ENCODE assay signal across 21 mouse cellular contexts in genomic region chr7:58436888-58437625, GRCm38 (mm10).
DNase-seq lines count a peak whose midpoint lies in the region; ATAC-seq lines count a peak whose summit lies in the region.
"Had no signal": no experiment of that assay in that cellular context is flagged by ENCODE, and none has a peak within 500 bp of the region (broad histone marks: within the 10 kb centered on the region; RNA-seq: fewer than 3 reads in every experiment).

No protein-coding gene starts in this region.

- H3K36me3 ChIP-seq in intestine, embryonic 16.5 days (ENCODE audit: control insufficient read depth, insufficient read depth, low read length): no peaks in the 10 kb centered on the region
- no peaks in the 10 kb centered on the region for H3K36me3 ChIP-seq in stomach, embryonic 16.5 days (ENCODE audit: control insufficient read depth, insufficient read depth, low read length)
- H3K36me3 ChIP-seq: embryonic facial prominence, embryonic 15.5 days; forebrain, embryonic 10.5 days; forebrain, embryonic 15.5 days; heart, embryonic 13.5 days; hindbrain, embryonic 12.5 days had no signal

- no peak overlapping the region for H3K9ac ChIP-seq in intestine, embryonic 16.5 days (ENCODE audit: low read depth, low read length)
- no peak overlapping the region for H3K9ac ChIP-seq in stomach, embryonic 16.5 days (ENCODE audit: low read length)
- H3K9ac ChIP-seq: embryonic facial prominence, embryonic 15.5 days; forebrain, embryonic 15.5 days; heart, embryonic 13.5 days; hindbrain, embryonic 12.5 days had no signal

- ATAC-seq in intestine, embryonic 16.5 days: peak; percentile 99
- peak; percentile 95 for ATAC-seq in stomach, embryonic 16.5 days (ENCODE audit: insufficient read depth, low FRiP score)
- ATAC-seq: forebrain, embryonic 15.5 days had no signal

- 14% methylated on average over 2 of the region's 2 CpGs for WGBS in intestine, embryonic 16.5 days
- WGBS in stomach, embryonic 16.5 days: 26% methylated on average over 2 of the region's 2 CpGs

- no peaks in the 10 kb centered on the region for H3K9me3 ChIP-seq in intestine, embryonic 16.5 days (ENCODE audit: control insufficient read depth, low read length)
- no peaks in the 10 kb centered on the region for H3K9me3 ChIP-seq in stomach, embryonic 16.5 days (replicated peaks; ENCODE audit: control insufficient read depth, low read length)
- H3K9me3 ChIP-seq: embryonic facial prominence, embryonic 15.5 days; forebrain, embryonic 10.5 days; forebrain, embryonic 15.5 days; heart, embryonic 13.5 days; hindbrain, embryonic 12.5 days had no signal

- peak; percentile 35 to 52 for DNase-seq in urinary bladder, postnatal 36 days (ENCODE audit: low spot score in 2 of 2)
- DNase-seq in urinary bladder, postnatal 10 days (ENCODE audit: low spot score): no peak
- DNase-seq in thymus, postnatal 36 days: no peak
- DNase-seq in spleen, adult 18-20 months: no peak
- no peak for DNase-seq in cerebellum, adult 9-11 months
- DNase-seq: adrenal gland, adult 8-10 months; adrenal gland, postnatal 36 days; cerebellum, adult 2 months; cerebellum, postnatal 14 days; embryo, embryonic 11 days; gastrocnemius, postnatal 36 days; heart, adult 11 months; heart, postnatal 36 days had no signal

- no peak overlapping the region for H3K4me3 ChIP-seq in intestine, embryonic 16.5 days (ENCODE audit: low read length)
- H3K4me3 ChIP-seq in stomach, embryonic 16.5 days (replicated peaks; ENCODE audit: low read length): no peak overlapping the region
- H3K4me3 ChIP-seq: embryonic facial prominence, embryonic 15.5 days; erythroblast, embryonic 14.5 days; forebrain, embryonic 10.5 days; forebrain, embryonic 15.5 days; heart, embryonic 13.5 days; hindbrain, embryonic 12.5 days had no signal

- no peaks in the 10 kb centered on the region for H3K4me1 ChIP-seq in intestine, embryonic 16.5 days (ENCODE audit: control insufficient read depth, insufficient read depth, low read length)
- no peaks in the 10 kb centered on the region for H3K4me1 ChIP-seq in stomach, embryonic 16.5 days (ENCODE audit: control insufficient read depth, insufficient read depth, low read length)
- H3K4me1 ChIP-seq: embryonic facial prominence, embryonic 15.5 days; forebrain, embryonic 10.5 days; forebrain, embryonic 15.5 days; heart, embryonic 13.5 days; hindbrain, embryonic 12.5 days had no signal

- H3K27ac ChIP-seq in intestine, embryonic 16.5 days (ENCODE audit: low read length): peak overlapping the region; percentile 66; the same call in 1 of the 2 replicates
- peak overlapping the region; percentile 38; the same call in 1 of the 2 replicates for H3K27ac ChIP-seq in stomach, embryonic 16.5 days (ENCODE audit: low read length)
- H3K27ac ChIP-seq: embryonic facial prominence, embryonic 15.5 days; forebrain, embryonic 10.5 days; forebrain, embryonic 15.5 days; heart, embryonic 13.5 days; hindbrain, embryonic 12.5 days had no signal

- no peaks in the 10 kb centered on the region for H3K27me3 ChIP-seq in intestine, embryonic 16.5 days (replicated peaks; ENCODE audit: control insufficient read depth, insufficient read depth, low read length)
- H3K27me3 ChIP-seq in stomach, embryonic 16.5 days (ENCODE audit: control insufficient read depth, insufficient read depth, low read length): no peaks in the 10 kb centered on the region
- H3K27me3 ChIP-seq: embryonic facial prominence, embryonic 15.5 days; forebrain, embryonic 15.5 days; heart, embryonic 13.5 days; hindbrain, embryonic 12.5 days had no signal

- no peak overlapping the region for H3K4me2 ChIP-seq in intestine, embryonic 16.5 days (ENCODE audit: low read depth, low read length)
- no peak overlapping the region for H3K4me2 ChIP-seq in stomach, embryonic 16.5 days (ENCODE audit: low read depth, low read length)
- H3K4me2 ChIP-seq: embryonic facial prominence, embryonic 15.5 days; forebrain, embryonic 15.5 days; heart, embryonic 13.5 days; hindbrain, embryonic 12.5 days had no signal

Comparison
In these comparisons a context has a peak if more than half of its experiments do, and no peak if none do; other contexts are left out.
1. DNase-seq: peak in urinary bladder, postnatal 36 days (2 of 2); none in urinary bladder, postnatal 10 days (single experiment), thymus, postnatal 36 days (0 of 2), spleen, adult 18-20 months (0 of 2) and cerebellum, adult 9-11 months (single experiment).